Mouse (Mus musculus) liver (tissue): Measurements from ENCODE around the gene E2f6.

Experiments
- DNase-seq: peaks from one replicate; pipeline ENCODE4 v3.0.0-alpha.2; 2020; ENCODE audit warnings: mixed read lengths

The E2f6 gene

DNA sequence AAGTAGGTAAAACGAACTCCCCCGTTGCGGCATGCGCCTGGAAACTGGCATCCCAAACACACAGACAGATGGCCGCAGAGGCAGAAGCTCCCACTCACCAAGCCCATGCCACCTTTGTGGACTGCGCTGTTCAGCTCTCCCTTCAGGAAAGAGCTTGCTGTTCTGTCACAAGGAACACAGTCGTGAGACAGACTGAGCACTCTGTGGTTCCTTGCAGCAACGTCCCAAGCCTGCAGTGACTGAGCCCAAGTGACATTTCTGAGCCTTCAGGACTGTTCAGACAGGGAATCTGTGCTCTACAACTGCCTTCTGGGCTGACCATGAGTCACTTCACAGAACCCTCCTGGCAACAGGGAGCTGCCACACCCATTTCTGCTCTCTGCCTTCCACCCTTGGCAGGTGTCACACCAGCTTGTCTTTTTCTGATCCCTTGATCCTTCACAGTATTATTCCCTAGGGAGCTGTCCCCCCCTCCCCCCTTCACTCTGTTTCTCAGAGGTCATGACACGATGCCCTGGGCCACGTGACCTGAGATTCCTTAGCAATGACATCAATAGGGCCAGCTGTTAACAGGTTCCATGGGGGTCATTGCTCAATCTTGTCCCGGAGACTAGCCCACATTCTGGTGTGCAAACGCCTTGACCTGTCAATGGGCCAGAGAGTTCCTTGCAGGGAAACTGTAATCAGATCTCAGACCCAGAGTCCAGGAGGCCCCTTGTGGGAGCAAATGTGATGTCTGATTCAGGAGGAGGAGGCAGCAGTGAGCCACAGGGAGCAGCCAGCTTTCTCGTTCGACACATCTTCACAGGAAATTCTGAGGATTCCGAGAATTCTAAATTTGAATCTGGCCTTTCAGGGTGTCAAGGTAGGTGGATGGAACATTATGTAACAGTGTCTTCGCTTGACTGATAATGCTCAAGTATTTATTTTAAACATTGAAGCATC, 39.9 kb downstream of the E2f6 start:
- no peak for DNase-seq

GRCm38 (mm10) chr12:16853431-16854165, 42.8 kb downstream of the E2f6 start:
- no peak for DNase-seq

- no peak for DNase-seq
Observed at GRCm38 (mm10) chr12:16855632-16856305, 45.0 kb downstream of the E2f6 start.

DNA sequence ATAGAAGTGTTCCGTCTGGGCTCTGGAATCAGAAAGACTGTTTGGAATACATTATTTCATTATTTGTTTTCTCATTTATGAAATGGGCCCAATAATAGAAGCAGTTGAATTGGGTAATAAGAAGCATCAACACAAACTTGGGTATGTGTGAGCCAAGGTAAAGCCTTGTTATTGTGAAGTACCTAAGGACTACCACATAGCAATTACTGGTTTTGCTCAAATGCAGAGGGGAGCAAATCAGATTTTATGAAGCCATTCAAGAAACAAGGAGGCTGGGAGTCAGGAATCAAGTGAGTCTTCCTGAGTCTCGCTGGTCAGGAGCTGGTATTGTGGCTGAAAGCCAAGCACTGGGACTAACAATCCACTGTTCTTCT, 45.5 kb downstream of the E2f6 start:
- no peak for DNase-seq

GRCm38 (mm10) chr12:16858081-16858480, 47.3 kb downstream of the E2f6 start:
- no peak for DNase-seq

GRCm38 (mm10) chr12:16859781-16860180, 49.0 kb downstream of the E2f6 start:
- DNase-seq = no peak

GRCm38 (mm10) chr12:16860533-16860932, 49.8 kb downstream of the E2f6 start:
- DNase-seq = no peak

- DNase-seq = no peak
Observed at GRCm38 (mm10) chr12:16860961-16861360, 50.2 kb downstream of the E2f6 start.

GRCm38 (mm10) chr12:16864477-16864876, 53.7 kb downstream of the E2f6 start:
- no peak for DNase-seq

DNA sequence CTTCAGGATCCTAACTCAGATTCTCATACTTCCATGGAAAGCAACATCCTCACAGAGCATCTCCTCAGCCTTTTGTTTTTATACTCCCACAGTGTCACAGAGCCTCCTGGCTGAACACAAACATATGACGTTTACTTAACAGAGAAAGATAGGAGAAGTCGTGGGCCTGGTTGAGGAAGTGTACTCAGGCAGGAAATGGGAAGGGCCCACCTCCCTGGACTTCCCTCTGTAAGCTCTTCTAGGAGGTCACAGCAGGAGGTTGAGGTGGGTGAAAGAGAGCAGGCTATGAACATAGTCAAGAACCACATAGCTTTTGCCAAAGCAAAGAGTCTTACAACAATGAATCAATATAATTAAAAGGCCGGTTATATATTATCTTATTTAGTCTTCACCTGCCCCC, 55.1 kb downstream of the E2f6 start:
- DNase-seq = no peak

- no peak for DNase-seq
Observed at GRCm38 (mm10) chr12:16866460-16866859, 55.7 kb downstream of the E2f6 start.

DNA sequence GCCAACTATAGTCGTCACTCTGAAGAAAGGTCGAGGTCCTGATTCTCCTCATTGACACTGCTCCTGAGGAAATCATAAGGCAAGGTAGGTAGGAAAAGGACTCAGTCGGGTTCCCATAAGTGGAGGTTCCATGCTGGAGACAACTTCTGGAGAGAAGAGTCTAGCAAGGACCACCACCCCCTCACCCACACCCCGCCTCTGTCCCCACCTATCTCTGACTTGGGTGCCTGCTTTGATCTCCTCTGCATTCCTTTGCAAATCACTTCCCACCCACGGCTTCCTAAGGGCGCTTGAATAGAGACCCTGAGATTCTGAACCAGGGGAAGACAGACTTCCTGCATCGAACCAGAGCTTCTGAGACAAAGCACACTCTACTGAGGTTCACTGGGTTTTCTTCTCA, 56.5 kb downstream of the E2f6 start:
- no peak for DNase-seq

DNA sequence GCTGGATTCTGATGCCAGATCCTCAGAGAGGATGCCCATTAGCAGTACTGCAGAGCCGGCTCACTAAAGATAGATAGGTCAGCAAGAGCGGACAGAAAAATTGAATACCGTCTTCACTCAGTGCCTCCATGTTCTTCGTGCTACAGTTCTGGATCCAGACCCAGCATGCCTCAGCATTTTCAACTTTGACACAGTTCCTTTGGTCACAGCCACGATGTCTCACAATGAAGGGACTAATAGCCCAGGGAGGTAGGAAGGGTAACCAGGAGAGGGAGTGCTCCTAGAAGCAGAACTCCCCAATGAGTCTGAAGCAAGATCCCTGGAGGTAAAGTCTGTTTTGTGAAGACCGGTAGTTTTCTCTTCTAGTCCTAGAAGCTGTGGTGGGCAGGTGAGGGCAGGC, 57.9 kb downstream of the E2f6 start:
- no peak for DNase-seq

DNA sequence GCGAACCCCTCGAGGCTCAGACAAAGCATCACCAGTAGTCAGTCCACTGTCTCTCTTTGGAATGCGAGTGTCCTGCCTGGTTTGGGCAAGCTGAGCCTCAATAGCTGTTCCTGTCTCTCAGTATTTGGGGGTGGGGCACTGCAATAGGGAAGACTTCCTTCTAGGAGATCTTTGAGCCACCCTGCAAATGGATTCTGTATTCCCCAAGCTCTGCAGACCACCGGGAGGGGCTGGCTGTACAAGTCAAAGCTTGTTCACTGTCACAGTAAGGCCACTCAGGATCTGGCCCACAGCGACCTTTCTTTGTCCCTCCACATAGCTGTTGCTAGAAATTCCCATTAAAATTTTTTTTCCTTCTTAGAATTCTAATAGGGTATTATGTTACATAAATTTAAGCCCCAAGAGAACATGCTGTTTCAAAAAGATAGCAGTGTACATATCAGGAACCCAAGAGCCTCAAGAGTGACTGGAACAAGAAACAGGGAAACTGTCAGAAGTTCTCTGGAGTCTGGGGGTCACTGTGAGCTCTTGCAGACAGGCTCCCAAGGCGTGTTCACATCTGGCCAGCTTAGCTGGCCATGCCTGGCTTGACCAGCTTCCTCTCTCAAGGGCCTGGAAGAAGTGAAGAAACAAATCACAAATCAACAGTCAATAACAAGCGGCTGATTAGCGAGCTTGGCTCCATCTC, 58.5 kb downstream of the E2f6 start:
- no peak for DNase-seq

- DNase-seq = no peak
Observed at GRCm38 (mm10) chr12:16869870-16870404, 59.2 kb downstream of the E2f6 start.

DNA sequence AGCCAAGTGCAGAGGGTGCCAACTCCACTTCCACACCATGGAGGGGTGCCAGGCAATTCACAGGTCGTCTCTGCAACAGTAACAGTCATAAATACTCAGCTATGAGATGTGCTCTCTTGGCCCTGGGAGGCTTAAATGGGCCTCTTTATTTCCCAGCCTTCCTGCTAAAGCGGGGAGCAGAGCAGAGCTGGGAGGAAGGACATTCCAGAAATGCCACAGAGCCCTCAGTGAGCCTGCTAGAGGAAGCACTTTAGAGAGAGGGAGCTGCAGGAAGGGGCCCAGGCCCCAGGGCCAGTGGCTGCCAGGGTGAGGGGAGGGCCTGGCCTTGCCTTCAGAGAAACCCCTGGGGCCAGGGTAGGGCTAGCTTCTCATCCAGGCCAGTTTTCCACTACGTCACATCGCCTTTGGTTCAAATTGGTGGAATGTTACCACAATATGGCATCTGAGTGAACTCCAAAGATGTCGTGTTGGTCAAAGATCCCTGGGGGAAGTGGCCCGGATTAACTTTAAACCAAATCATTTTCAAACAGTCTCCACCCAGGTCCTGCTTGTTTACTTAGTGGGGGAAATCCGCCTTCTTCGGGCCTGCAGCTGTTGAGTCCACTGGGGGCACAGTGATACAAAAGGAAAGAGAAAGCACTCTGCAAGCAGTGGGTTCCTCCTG, 59.8 kb downstream of the E2f6 start:
- peak; percentile 29 for DNase-seq

DNA sequence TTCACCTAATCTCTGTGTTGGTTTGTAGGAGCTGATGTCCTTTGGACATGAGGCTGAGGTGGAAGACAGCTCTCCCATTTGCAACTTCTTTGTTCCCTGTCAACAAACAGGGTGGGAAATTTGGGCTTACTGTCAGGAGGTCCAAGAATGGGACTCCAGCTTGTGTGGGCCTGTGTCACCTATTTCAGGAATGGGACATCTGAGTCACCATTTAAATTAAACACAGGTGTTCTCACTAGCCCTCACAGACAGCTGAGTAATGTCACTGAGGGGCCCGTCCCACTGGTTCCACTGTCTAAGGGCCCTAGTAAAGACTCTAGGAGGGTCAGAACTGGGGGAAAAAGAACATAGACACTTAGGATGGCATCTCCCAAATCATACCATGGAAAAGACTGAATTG, 61.2 kb downstream of the E2f6 start:
- DNase-seq = no peak

DNA sequence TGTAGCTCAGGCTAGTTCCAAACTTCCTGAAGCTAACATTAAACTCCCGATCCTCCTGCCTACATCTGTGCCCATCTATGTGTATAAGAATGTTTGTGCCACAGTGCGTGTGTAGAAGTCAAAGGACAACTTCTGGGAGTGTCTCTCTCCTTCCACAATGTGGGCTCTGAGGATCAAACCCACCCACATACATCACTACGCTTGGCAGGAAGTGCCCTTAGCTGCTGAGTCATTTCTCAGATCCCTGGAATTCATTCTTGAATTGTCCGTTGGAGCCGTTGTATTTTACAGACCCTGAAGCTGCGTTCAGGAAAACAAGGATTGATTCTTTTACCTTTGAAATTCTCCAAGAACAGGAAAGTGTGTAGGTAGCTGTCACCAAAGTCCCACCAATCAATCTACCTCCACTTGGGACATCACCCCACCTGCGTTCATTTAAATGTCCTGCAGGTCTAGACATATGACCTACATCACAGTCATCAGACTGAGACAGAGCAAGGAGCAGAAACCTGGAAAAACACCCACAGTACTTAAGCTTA, 62.2 kb downstream of the E2f6 start:
- no peak for DNase-seq

- no peak for DNase-seq
Observed at GRCm38 (mm10) chr12:16873549-16873948, 62.8 kb downstream of the E2f6 start.

DNA sequence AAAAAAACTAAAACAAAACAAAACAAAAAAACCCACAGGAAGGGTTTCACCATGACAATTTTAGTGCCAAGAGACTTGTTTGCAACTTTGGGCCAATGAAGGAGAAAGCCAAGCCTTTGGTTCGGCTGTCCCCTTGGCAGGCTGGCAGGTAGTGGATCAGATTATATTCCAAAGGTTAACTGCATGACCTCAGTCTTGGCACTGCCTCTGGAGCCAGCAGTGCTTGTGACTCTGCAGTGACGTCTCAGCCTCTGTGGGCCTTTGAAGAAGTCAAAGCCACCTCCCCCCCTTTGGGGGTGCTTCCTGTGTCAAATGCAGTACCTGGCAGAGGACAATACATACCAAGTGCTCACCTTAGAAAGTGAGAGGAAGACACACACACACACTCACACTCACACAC, 63.3 kb downstream of the E2f6 start:
- no peak for DNase-seq

GRCm38 (mm10) chr12:16875269-16875668, 64.5 kb downstream of the E2f6 start:
- no peak for DNase-seq

GRCm38 (mm10) chr12:16875678-16876077, 64.9 kb downstream of the E2f6 start:
- DNase-seq = no peak
